Comparison of ENCODE assay signal across 8 mouse cellular contexts in the genomic region with DNA sequence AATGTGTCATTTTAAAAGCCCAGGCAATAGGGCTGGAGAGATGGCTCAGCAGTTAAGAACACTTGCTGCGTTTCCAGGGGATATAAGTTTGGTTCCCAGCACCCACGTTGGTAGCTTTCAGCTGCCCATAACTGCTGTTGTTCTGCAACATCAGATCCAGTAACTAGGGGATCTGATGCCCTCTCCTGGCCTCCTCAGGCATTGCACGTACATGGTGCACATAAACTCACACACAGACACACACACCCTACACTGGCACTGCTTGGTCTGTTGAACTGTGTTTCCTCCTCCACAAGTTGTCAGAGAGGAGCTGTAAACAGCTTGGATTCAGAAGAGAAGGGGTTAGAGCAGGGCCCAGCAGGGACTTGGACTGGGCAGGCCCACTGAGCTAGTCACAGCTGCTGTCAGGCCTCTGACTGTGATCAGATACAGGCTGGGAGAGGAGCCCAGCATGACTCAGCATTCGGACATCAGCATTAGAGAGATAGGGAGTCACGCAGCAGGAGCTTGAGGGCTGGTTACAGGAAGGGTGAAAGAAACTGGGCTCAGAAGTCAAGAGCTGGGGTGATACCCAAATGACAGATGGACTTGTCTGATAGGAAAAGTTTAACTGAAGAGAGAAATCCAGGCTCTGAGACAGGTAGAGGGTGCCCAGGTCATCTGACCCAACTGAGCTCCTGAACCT.
A peak's percentile ranks its signal among the peaks of the same experiment; 100 is the strongest.
DNase-seq lines count a peak whose midpoint lies in the region; TF ChIP-seq lines count a peak whose summit lies in the region.

No protein-coding gene starts in this region.

- no peaks in the 10 kb centered on the region for H3K27me3 ChIP-seq in embryonic facial prominence, embryonic 10.5 days (replicated peaks; ENCODE audit: low read depth, poor library complexity, severe bottlenecking)

- DNase-seq in gastrocnemius, adult 2 months: peak; percentile 39
- DNase-seq in gastrocnemius, postnatal 36 days: no peak
- peak; percentile 29 for DNase-seq in thymus, postnatal 4 days
- no peak for DNase-seq in thymus, postnatal 10 days (ENCODE audit: low spot score in 2 of 2)
- DNase-seq in heart, postnatal 4 days: peak; percentile 35
- no peak for DNase-seq in embryonic facial prominence, embryonic 10.5 days (ENCODE audit: low spot score)
- DNase-seq in thymus, postnatal 25 days: no peak
- DNase-seq in frontal cortex, postnatal 36 days (ENCODE audit: low spot score in 2 of 2): no peak

- peaks cover 21% of the 10 kb centered on the region for H3K36me3 ChIP-seq in embryonic facial prominence, embryonic 10.5 days (replicated peaks)

- TF ChIP-seq CTCF in gastrocnemius, adult 2 months (IDR thresholded peaks at IDR 0.05): peak; percentile 27

- WGBS in embryonic facial prominence, embryonic 10.5 days: 90% methylated on average over 5 of the region's 5 CpGs

- H3K4me3 ChIP-seq in gastrocnemius, adult 2 months: no peak overlapping the region
- H3K4me3 ChIP-seq in embryonic facial prominence, embryonic 10.5 days: no peak overlapping the region

- H3K9me3 ChIP-seq in embryonic facial prominence, embryonic 10.5 days: peaks cover 8% of the 10 kb centered on the region; the same call in 1 of the 2 replicates

- H3K27ac ChIP-seq in gastrocnemius, adult 2 months: no peak overlapping the region
- H3K27ac ChIP-seq in embryonic facial prominence, embryonic 10.5 days (replicated peaks): no peak overlapping the region

- H3K4me1 ChIP-seq in embryonic facial prominence, embryonic 10.5 days: peaks cover 3% of the 10 kb centered on the region

- intact Hi-C loops in gastrocnemius, adult 2 months (cut with DNase I): no loop called here
- intact Hi-C loops in gastrocnemius, postnatal 36 days (cut with DNase I): no loop called here

Comparison
In these comparisons a context has a peak if more than half of its experiments do, and no peak if none do; other contexts are left out.
1. DNase-seq: peak in gastrocnemius, adult 2 months (single experiment), thymus, postnatal 4 days (single experiment) and heart, postnatal 4 days (single experiment); none in gastrocnemius, postnatal 36 days (0 of 2), thymus, postnatal 10 days (0 of 2), embryonic facial prominence, embryonic 10.5 days (single experiment), thymus, postnatal 25 days (single experiment) and frontal cortex, postnatal 36 days (0 of 2).